Mouse (Mus musculus): Measurements from ENCODE around the gene Fbxw5. TPM values are rescaled to one million over a fixed set of nuclear protein-coding genes. Genes with fewer than 3 reads are reported as not detected.

Gene Fbxw5
- polyA plus RNA-seq, 1 experiment from 2014 or later = 151 TPM

- Histone ChIP-seq H3K36me3 (replicated peaks) (no peaks in the 10 kb centered on the region), H3K4me1 (no peaks in the 10 kb centered on the region), H3K27me3 (replicated peaks) (no peaks in the 10 kb centered on the region), H3K9ac (no peak overlapping the region), H3K4me2 (no peak overlapping the region), H3K4me3 (no peak overlapping the region), H3K9me3 (no peaks in the 10 kb centered on the region), H3K27ac (no peak overlapping the region)
- ATAC-seq (replicated peaks) = no peak
- WGBS = 68% methylated on average over 11 of the region's 11 CpGs
Observed at GRCm38 (mm10) chr2:25484901-25485647, 15.5 kb upstream of the Fbxw5 start.

GRCm38 (mm10) chr2:25487965-25488670 is 12.4 kb upstream of the Fbxw5 start:
- Histone ChIP-seq H3K4me1 (no peaks in the 10 kb centered on the region), H3K36me3 (replicated peaks) (no peaks in the 10 kb centered on the region), H3K27ac (no peak overlapping the region), H3K9me3 (no peaks in the 10 kb centered on the region), H3K9ac (no peak overlapping the region), H3K4me3 (no peak overlapping the region), H3K4me2 (no peak overlapping the region), H3K27me3 (replicated peaks) (no peaks in the 10 kb centered on the region)
- WGBS = 76% methylated on average over 6 of the region's 6 CpGs
- no peak for ATAC-seq (replicated peaks)

- no peaks in the 10 kb centered on the region for H3K4me1 ChIP-seq
- H3K9me3 ChIP-seq = no peaks in the 10 kb centered on the region
- no peak overlapping the region for H3K9ac ChIP-seq
- H3K27ac ChIP-seq = no peak overlapping the region
- ATAC-seq (replicated peaks) = no peak
- no peaks in the 10 kb centered on the region for H3K27me3 ChIP-seq (replicated peaks)
- 80% methylated on average over 7 of the region's 7 CpGs for WGBS
- H3K36me3 ChIP-seq (replicated peaks) = no peaks in the 10 kb centered on the region
- H3K4me3 ChIP-seq = no peak overlapping the region
- no peak overlapping the region for H3K4me2 ChIP-seq
Observed at GRCm38 (mm10) chr2:25488671-25489068, 11.9 kb upstream of the Fbxw5 start.

DNA sequence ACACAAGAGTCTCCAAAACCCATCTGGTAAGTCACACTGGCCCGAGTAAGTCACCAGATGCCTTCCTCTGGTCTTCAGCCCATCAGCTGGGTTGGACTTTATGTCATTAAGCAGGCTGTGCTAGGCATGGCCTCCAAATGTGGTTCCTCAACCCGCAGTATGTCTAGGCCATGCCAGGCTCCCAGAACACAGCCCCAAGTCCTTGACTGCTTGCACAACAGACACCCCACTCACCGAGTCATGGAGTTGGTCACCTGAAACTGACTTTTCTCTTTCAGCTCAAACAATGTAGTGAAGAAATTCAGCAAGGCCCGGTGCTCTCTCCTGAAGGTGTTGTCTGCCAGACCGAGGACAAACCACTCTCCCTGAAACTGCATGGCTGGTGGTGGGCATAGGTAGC is 7.6 kb upstream of the Fbxw5 start:
- Histone ChIP-seq H3K9ac (no peak overlapping the region), H3K4me1 (no peaks in the 10 kb centered on the region), H3K9me3 (no peaks in the 10 kb centered on the region), H3K27me3 (replicated peaks) (no peaks in the 10 kb centered on the region), H3K4me2 (no peak overlapping the region), H3K27ac (no peak overlapping the region), H3K36me3 (replicated peaks) (no peaks in the 10 kb centered on the region), H3K4me3 (no peak overlapping the region)
- 90% methylated on average over 5 of the region's 5 CpGs for WGBS
- ATAC-seq (replicated peaks) = no peak

GRCm38 (mm10) chr2:25493476-25493961 is 7.0 kb upstream of the Fbxw5 start, which contains the start of gene Lcn12:
Gene Lcn12, minus strand, starts transcription at chr2:25493911.
- no peak for ATAC-seq (replicated peaks)
- Histone ChIP-seq H3K9ac (no peak within 1 kb of the TSS), H3K4me3 (no peak within 1 kb of the TSS), H3K9me3 (no peaks in the 10 kb centered on the region), H3K27me3 (replicated peaks) (no peaks in the 10 kb centered on the region), H3K4me2 (no peak within 1 kb of the TSS), H3K4me1 (no peaks in the 10 kb centered on the region), H3K27ac (no peak within 1 kb of the TSS), H3K36me3 (replicated peaks) (no peaks in the 10 kb centered on the region)
- 90% methylated on average over 5 of the region's 5 CpGs for WGBS

GRCm38 (mm10) chr2:25496462-25496861 is 4.1 kb upstream of the Fbxw5 start:
- H3K9ac ChIP-seq = no peak overlapping the region
- no peaks in the 10 kb centered on the region for H3K36me3 ChIP-seq (replicated peaks)
- no peak overlapping the region for H3K4me2 ChIP-seq
- H3K4me3 ChIP-seq = no peak overlapping the region
- WGBS = 45% methylated on average over 4 of the region's 4 CpGs
- H3K27me3 ChIP-seq (replicated peaks) = no peaks in the 10 kb centered on the region
- no peak for ATAC-seq (replicated peaks)
- H3K9me3 ChIP-seq = no peaks in the 10 kb centered on the region
- H3K4me1 ChIP-seq = peaks cover 9% of the 10 kb centered on the region
- H3K27ac ChIP-seq = no peak overlapping the region

DNA sequence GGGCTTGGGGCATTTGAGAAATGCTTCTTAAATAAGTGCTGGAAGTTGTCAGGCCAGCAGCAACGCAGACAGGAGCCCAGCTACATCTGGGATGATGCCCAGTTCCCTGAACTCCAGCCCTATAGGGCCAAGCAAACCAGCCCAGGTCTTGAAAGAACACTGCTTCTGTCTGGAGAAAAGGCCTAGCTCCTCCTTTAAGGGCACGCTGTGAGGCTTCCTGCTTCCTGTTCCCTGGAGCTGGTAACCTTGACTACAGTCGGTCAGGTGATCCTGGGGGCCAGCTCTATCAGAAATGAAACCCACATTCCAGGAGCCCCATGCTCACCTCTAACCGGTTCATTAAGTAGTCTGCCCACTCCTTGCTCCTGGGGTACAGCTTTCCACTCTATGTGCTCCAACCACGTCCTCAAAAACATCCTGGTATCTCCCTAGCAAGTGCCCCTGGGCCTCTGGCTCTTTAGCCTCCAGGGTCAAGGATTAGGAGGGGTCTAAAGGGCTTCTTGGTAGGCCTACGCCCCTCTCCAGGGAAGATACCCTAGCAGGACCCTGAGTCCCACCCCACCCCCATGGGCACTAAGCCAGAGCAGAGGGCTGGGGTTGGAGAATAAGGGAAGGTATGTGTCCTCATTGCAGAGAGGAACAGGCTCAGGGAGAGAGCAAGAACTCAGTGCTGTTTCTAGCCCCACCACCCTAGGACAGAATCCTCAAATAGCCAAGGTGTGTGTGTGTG is 2.5 kb upstream of the Fbxw5 start:
- peaks cover 20% of the 10 kb centered on the region for H3K4me1 ChIP-seq
- no peaks in the 10 kb centered on the region for H3K27me3 ChIP-seq (replicated peaks)
- no peaks in the 10 kb centered on the region for H3K36me3 ChIP-seq (replicated peaks)
- no peaks in the 10 kb centered on the region for H3K9me3 ChIP-seq
- ATAC-seq (replicated peaks) = no peak
- 63% methylated on average over 6 of the region's 6 CpGs for WGBS
- no peak overlapping the region for H3K9ac ChIP-seq
- no peak overlapping the region for H3K4me2 ChIP-seq
- no peak overlapping the region for H3K4me3 ChIP-seq
- H3K27ac ChIP-seq = no peak overlapping the region

- no peak overlapping the region for H3K27ac ChIP-seq
- WGBS = 71% methylated on average over 15 of the region's 15 CpGs
- ATAC-seq (replicated peaks) = no peak
Observed at GRCm38 (mm10) chr2:25498622-25499478, 1.7 kb upstream of the Fbxw5 start.

GRCm38 (mm10) chr2:25500071-25500575 is 427 bp upstream of the Fbxw5 start:
- Histone ChIP-seq H3K9ac (no peak overlapping the region; the same call in 1 of the 2 replicates), H3K9me3 (no peaks in the 10 kb centered on the region), H3K27me3 (replicated peaks) (no peaks in the 10 kb centered on the region), H3K4me2 (peak overlapping the region; percentile 86), H3K4me3 (peak overlapping the region; percentile 95), H3K27ac (0 out of 2 replicates have a peak overlapping the region, but pooled peaks have one; percentile 10), H3K4me1 (peaks cover 20% of the 10 kb centered on the region), H3K36me3 (replicated peaks) (peaks cover 15% of the 10 kb centered on the region)
- WGBS = 74% methylated on average over 6 of the region's 6 CpGs
- peak; percentile 59 for ATAC-seq (replicated peaks)

More at GRCm38 (mm10) chr2:25498622-25499478, 1.7 kb upstream of the Fbxw5 start:
- Histone ChIP-seq H3K9ac (no peak overlapping the region), H3K27me3 (replicated peaks) (no peaks in the 10 kb centered on the region), H3K9me3 (no peaks in the 10 kb centered on the region), H3K4me2 (no peak overlapping the region), H3K4me3 (no peak overlapping the region), H3K4me1 (peaks cover 20% of the 10 kb centered on the region), H3K36me3 (replicated peaks) (peaks cover 3% of the 10 kb centered on the region; the same call in 1 of the 2 replicates)

GRCm38 (mm10) chr2:25501593-25502486 is 1.3 kb downstream of the Fbxw5 start, which contains the start of gene C8g:
Gene C8g, minus strand, starts transcription at chr2:25501719.
- Histone ChIP-seq H3K27me3 (replicated peaks) (no peaks in the 10 kb centered on the region), H3K9me3 (no peaks in the 10 kb centered on the region), H3K9ac (peak within 1 kb of the TSS; percentile 98), H3K36me3 (replicated peaks) (peaks cover 24% of the 10 kb centered on the region), H3K4me3 (peak within 1 kb of the TSS; percentile 95), H3K27ac (peak within 1 kb of the TSS; percentile 88), H3K4me1 (peaks cover 20% of the 10 kb centered on the region), H3K4me2 (peak within 1 kb of the TSS; percentile 86)
- WGBS = 78% methylated on average over 20 of the region's 20 CpGs
- ATAC-seq (replicated peaks) = peak; percentile 8
